Mouse (Mus musculus): Measurements from ENCODE around the gene Bcar3.

GRCm38 (mm10) chr3:122433975-122434626 is 140.2 kb downstream of the Bcar3 start:
- TF ChIP-seq CTCF (IDR thresholded peaks at IDR 0.05; ENCODE audit: borderline replicate concordance, insufficient read depth, low read depth, low read length) (no peak), POLR2A (IDR thresholded peaks at IDR 0.05; ENCODE audit: borderline replicate concordance, insufficient read depth, low read length) (no peak)

All from cerebellum, adult 2 months (tissue).